Mouse (Mus musculus) heart, postnatal 0 days (tissue): ENCODE results near the gene Nutm2. TPM values are rescaled to one million over a fixed set of nuclear protein-coding genes. Genes with fewer than 3 reads are reported as not detected.

Source experiments
- ATAC-seq: fragments of 200-750 bp; cut with Nextera tagmentation; 2 replicates; pipeline ENCODE4 v1.8.0; 2017; ENCODE audit warnings: low read depth, moderate number of reproducible peaks, moderate library complexity; ENCODE audit not compliant: insufficient read depth
- DNase-seq: peaks from one replicate; pipeline ENCODE4 v3.0.0-alpha.2; 2016; ENCODE audit warnings: low spot score
- H3K27ac ChIP-seq: fragments of 300-500 bp; sonication (generic); 2 replicates; pipeline ENCODE4 v1.5.1; 2014; ENCODE audit warnings: low read depth, mild to moderate bottlenecking
- H3K27me3 ChIP-seq: fragments of 300-500 bp; sonication (generic); 2 replicates; pipeline ENCODE4 v1.6.1; 2014; ENCODE audit warnings: low read length, mixed read lengths; ENCODE audit not compliant: control insufficient read depth, insufficient read depth
- H3K36me3 ChIP-seq: fragments of 300-500 bp; sonication (generic); replicated peaks from 2 replicates; pipeline ENCODE4 v1.6.1; 2014; ENCODE audit warnings: low read length, mixed read lengths; ENCODE audit not compliant: control insufficient read depth, insufficient read depth
- H3K4me1 ChIP-seq: fragments of 300-500 bp; sonication (generic); 2 replicates; pipeline ENCODE4 v1.6.1; 2014; ENCODE audit warnings: antibody characterized with exemption; ENCODE audit not compliant: control insufficient read depth, insufficient read depth
- H3K4me2 ChIP-seq: fragments of 300-500 bp; sonication (generic); 2 replicates; pipeline ENCODE4 v1.6.1; 2014; ENCODE audit warnings: low read depth, mild to moderate bottlenecking, low read length, moderate library complexity
- H3K4me3 ChIP-seq: fragments of 300-500 bp; sonication (generic); 2 replicates; pipeline ENCODE4 v1.5.1; 2014; ENCODE audit warnings: low read depth, low read length
- H3K9ac ChIP-seq: fragments of 300-500 bp; sonication (generic); replicated peaks from 2 replicates; pipeline ENCODE4 v1.6.1; 2014; ENCODE audit warnings: low read depth, low read length, mixed read lengths
- H3K9me3 ChIP-seq: fragments of 300-500 bp; sonication (generic); replicated peaks from 2 replicates; pipeline ENCODE4 v1.6.1; 2016; ENCODE audit warnings: low read length; ENCODE audit not compliant: control insufficient read depth
- CTCF ChIP-seq: IDR thresholded peaks from 2 replicates; pipeline ENCODE4 v1.5.1; 2016; ENCODE audit warnings: antibody characterized with exemption, control low read depth, low read depth
- EP300 ChIP-seq: IDR thresholded peaks from 2 replicates; pipeline ENCODE4 v1.6.1; 2016; ENCODE audit warnings: antibody characterized with exemption, low read depth
- WGBS: fragments of 180-500 bp; shearing (Covaris S2); extraction: QIAGEN DNeasy Blood & Tissue Kit; methylation state at CpG from one replicate; pipeline ENCODE4 v1.1.7; 2014; 5-methylcytosine and 5-hydroxymethylcytosine counted together
- polyA plus RNA-seq: library from polyadenylated mRNA; unstranded; fragments of >200 nt; fragmentation: Nextera tagmentation; extraction: Ambion mirVana; gene quantifications from 2 replicates; pipeline ENCODE4 v1.2.1, GENCODE M21; 2015
- total RNA-seq: library from RNA; depleted of rRNA; stranded (reverse); fragments of >200 nt; gene quantifications from 2 replicates; pipeline ENCODE4 v1.2.3, GENCODE M21; 2014; ENCODE audit warnings: low replicate concordance; rRNA removed

Gene Nutm2
- total RNA-seq (not detected in 2 replicates), polyA plus RNA-seq (not detected in 2 replicates)

GRCm38 (mm10) chr13:50467007-50467406, at the start of gene Nutm2:
Gene Nutm2 (plus strand): TSS chr13:50467307.
- no peak for ATAC-seq
- H3K4me1 ChIP-seq = no peaks in the 10 kb centered on the region
- TF ChIP-seq EP300 (no peak), CTCF (no peak)
- H3K9ac ChIP-seq = no peak within 1 kb of the TSS
- no peaks in the 10 kb centered on the region for H3K27me3 ChIP-seq
- H3K9me3 ChIP-seq = no peaks in the 10 kb centered on the region
- no peak within 1 kb of the TSS for H3K4me3 ChIP-seq
- H3K27ac ChIP-seq = no peak within 1 kb of the TSS
- WGBS = 63% methylated on average over 4 of the region's 4 CpGs
- no peaks in the 10 kb centered on the region for H3K36me3 ChIP-seq
- no peak for DNase-seq
- no peak within 1 kb of the TSS for H3K4me2 ChIP-seq

- no peak for TF ChIP-seq EP300
- no peak for TF ChIP-seq CTCF
- Histone ChIP-seq H3K9ac (peak within 1 kb of the TSS; percentile 82), H3K4me3 (peak within 1 kb of the TSS; percentile 91), H3K27me3 (no peaks in the 10 kb centered on the region), H3K27ac (peak within 1 kb of the TSS; percentile 26; the same call in 1 of the 2 replicates), H3K36me3 (peaks cover 17% of the 10 kb centered on the region; the same call in 1 of the 2 replicates), H3K4me1 (no peaks in the 10 kb centered on the region; the same call in 1 of the 2 replicates), H3K9me3 (no peaks in the 10 kb centered on the region), H3K4me2 (peak within 1 kb of the TSS; percentile 87)
- DNase-seq = peak; percentile 81
- peak; percentile 96 for ATAC-seq
- WGBS = 12% methylated on average over 32 of the region's 35 CpGs
Measured at GRCm38 (mm10) chr13:50417389-50418183, 49.5 kb upstream of the Nutm2 start, which contains the start of gene Fbxw17. Gene Fbxw17 (plus strand): TSS chr13:50417864.

- 32% methylated on average over 3 of the region's 3 CpGs for whole genome bisulfite sequencing
- H3K4me3 ChIP-seq = peak overlapping the region; percentile 91
Measured at GRCm38 (mm10) chr13:50418421-50418820, 48.7 kb upstream of the Nutm2 start.

DNA sequence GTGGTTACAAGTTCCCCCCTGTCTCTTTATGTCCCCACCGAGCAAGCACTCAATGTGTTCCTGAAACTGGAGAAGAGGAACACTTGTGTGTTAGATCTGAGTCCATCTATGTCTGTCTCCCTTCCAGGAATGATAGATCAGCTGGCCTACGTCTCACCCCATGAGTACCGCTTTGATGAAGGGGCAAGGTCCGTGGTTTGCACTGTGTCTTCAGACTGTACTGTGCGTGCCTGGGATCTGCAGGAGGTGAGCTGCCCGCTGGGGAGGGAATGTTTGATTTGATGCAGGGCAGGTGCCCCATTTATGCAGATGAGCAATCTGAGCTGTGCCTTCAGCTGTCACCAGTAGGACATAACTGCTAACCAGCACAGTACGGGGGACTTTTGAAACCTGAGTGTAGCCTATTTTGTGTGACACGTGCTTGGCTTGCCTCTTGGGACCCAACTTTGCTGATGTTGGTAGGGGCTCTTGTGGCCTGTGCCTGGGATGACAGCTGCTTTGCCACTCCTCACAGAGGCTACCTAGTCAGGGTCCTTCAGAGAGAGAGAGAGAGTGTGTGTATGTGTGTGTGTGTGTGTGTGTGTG, 43.4 kb upstream of the Nutm2 start:
- TF ChIP-seq CTCF (no peak), EP300 (no peak)
- Histone ChIP-seq H3K36me3 (peaks cover 72% of the 10 kb centered on the region), H3K4me3 (no peak overlapping the region), H3K9me3 (no peaks in the 10 kb centered on the region), H3K27me3 (no peaks in the 10 kb centered on the region), H3K4me2 (no peak overlapping the region), H3K27ac (no peak overlapping the region), H3K9ac (no peak overlapping the region), H3K4me1 (no peaks in the 10 kb centered on the region; the same call in 1 of the 2 replicates)
- WGBS = 88% methylated on average over 8 of the region's 8 CpGs
- DNase-seq (no peak), ATAC-seq (no peak)

More at GRCm38 (mm10) chr13:50418421-50418820, 48.7 kb upstream of the Nutm2 start:
- no peak for ATAC-seq
- Histone ChIP-seq H3K27me3 (no peaks in the 10 kb centered on the region), H3K4me2 (peak overlapping the region; percentile 87), H3K9ac (peak overlapping the region; percentile 82), H3K36me3 (peaks cover 26% of the 10 kb centered on the region), H3K9me3 (no peaks in the 10 kb centered on the region), H3K27ac (no peak overlapping the region), H3K4me1 (no peaks in the 10 kb centered on the region; the same call in 1 of the 2 replicates)
- no peak for DNase-seq
- TF ChIP-seq CTCF (no peak), EP300 (no peak)

DNA sequence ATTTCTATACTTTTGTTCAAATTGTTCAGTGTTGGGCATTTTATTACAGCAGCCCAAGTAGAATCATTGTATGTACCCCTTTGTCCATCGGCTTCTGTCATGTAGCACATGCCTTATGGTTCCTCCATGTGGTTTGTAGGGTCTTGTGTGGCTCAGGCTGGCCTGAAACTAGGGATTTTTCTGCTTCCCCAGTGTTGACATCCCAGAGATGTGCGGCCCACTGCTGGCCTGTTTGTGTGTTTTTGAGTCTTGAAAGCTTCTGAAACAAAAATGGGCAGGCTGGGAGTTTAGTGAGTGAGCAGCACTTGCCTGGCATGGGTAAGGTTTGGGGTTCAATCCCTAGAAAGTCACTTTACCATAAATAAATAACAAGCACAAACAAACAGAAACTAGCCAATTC, 42.6 kb upstream of the Nutm2 start:
- Histone ChIP-seq H3K4me3 (no peak overlapping the region), H3K4me2 (no peak overlapping the region), H3K9ac (no peak overlapping the region), H3K27me3 (no peaks in the 10 kb centered on the region), H3K4me1 (no peaks in the 10 kb centered on the region), H3K27ac (no peak overlapping the region), H3K9me3 (no peaks in the 10 kb centered on the region), H3K36me3 (peaks cover 79% of the 10 kb centered on the region)
- 84% methylated on average over 2 of the region's 2 CpGs for WGBS
- ATAC-seq = no peak
- TF ChIP-seq CTCF = no peak
- no peak for TF ChIP-seq EP300
- no peak for DNase-seq
